ENCODE assay signal across 19 mouse cellular contexts in the genomic region with DNA sequence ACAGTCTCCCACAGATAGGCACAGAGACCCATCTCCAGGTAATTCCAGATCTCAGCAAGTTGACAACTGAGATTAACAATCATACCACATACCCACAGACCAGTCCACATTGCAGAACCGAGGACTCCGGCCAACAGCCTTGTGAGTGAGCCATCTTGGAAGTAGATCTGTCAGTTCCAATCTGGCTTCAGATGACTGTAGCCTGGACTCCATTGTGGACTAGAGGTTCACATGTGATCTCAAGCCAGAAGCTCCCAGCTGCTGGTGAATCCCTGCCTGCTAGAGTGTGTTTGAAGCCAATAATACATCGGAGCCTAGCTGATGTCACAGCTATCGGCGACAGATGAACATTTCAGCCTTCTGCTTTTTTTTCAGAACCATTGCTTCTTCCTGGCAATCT. TPM values are rescaled to one million over a fixed set of nuclear protein-coding genes. Genes with fewer than 3 reads are reported as not detected.
A peak's percentile ranks its signal among the peaks of the same experiment; 100 is the strongest.
DNase-seq lines count a peak whose midpoint lies in the region; ATAC-seq and TF ChIP-seq lines count a peak whose summit lies in the region.
"Had no signal": no experiment of that assay in that cellular context is flagged by ENCODE, and none has a peak within 500 bp of the region (broad histone marks: within the 10 kb centered on the region; RNA-seq: fewer than 3 reads in every experiment).

No protein-coding gene starts in this region.

- H3K9ac ChIP-seq in heart, embryonic 12.5 days, result no peak overlapping the region
- H3K9ac ChIP-seq: forebrain, embryonic 15.5 days; hindbrain, embryonic 12.5 days had no signal

- ATAC-seq in heart, embryonic 12.5 days (ENCODE audit: insufficient number of reproducible peaks, low FRiP score), result no peak
- ATAC-seq: forebrain, embryonic 15.5 days; Patski had no signal

- H3K27me3 ChIP-seq in heart, embryonic 12.5 days (replicated peaks), result no peaks in the 10 kb centered on the region
- H3K27me3 ChIP-seq: forebrain, embryonic 15.5 days; hindbrain, embryonic 12.5 days had no signal

- H3K36me3 ChIP-seq in heart, embryonic 12.5 days, result no peaks in the 10 kb centered on the region
- H3K36me3 ChIP-seq: forebrain, embryonic 15.5 days; hindbrain, embryonic 12.5 days had no signal

- H3K4me3 ChIP-seq in heart, embryonic 12.5 days, result no peak overlapping the region
- H3K4me3 ChIP-seq: forebrain, embryonic 15.5 days; heart, adult 2 months; hindbrain, embryonic 12.5 days; myocyte had no signal

- no peak for TF ChIP-seq POLR2A in brain, embryonic 14.5 days (IDR thresholded peaks at IDR 0.05; ENCODE audit: borderline replicate concordance, extremely low read depth, insufficient read depth, insufficient read length, poor library complexity, severe bottlenecking)

- peak; percentile 91 for DNase-seq in heart, adult 11 months
- DNase-seq in Muller cell, postnatal 12 days (ENCODE audit: inconsistent ontology term), result peak; percentile 56
- DNase-seq in brain, embryonic 14.5 days (ENCODE audit: low read depth), result peak; percentile 20
- DNase-seq in lung, postnatal 14 days, result peak; percentile 42
- DNase-seq in adrenal gland, adult 18-20 months (ENCODE audit: low spot score in 2 of 2), result no peak
- no peak for DNase-seq in frontal cortex, postnatal 36 days (ENCODE audit: low spot score in 2 of 2)
- DNase-seq: adrenal gland, postnatal 25 days; cerebellum, adult 8-10 months; heart, adult 2 months; kidney, adult 9 months; kidney, postnatal 25 days; liver; midbrain, embryonic 14.5 days had no signal

- H3K27ac ChIP-seq in heart, embryonic 12.5 days (ENCODE audit: poor library complexity, severe bottlenecking), result no peak overlapping the region
- H3K27ac ChIP-seq: forebrain, embryonic 15.5 days; heart, adult 2 months; hindbrain, embryonic 12.5 days had no signal

- 85% methylated on average over 5 of the region's 5 CpGs for WGBS in heart, embryonic 12.5 days

- no peaks in the 10 kb centered on the region for H3K4me1 ChIP-seq in heart, embryonic 12.5 days (replicated peaks)
- H3K4me1 ChIP-seq: forebrain, embryonic 15.5 days; hindbrain, embryonic 12.5 days had no signal

- H3K9me3 ChIP-seq in heart, embryonic 12.5 days (replicated peaks), result no peaks in the 10 kb centered on the region
- H3K9me3 ChIP-seq: forebrain, embryonic 15.5 days; hindbrain, embryonic 12.5 days had no signal

- TF ChIP-seq CTCF in brain, embryonic 14.5 days (IDR thresholded peaks at IDR 0.05; ENCODE audit: borderline replicate concordance, extremely low read depth, insufficient read depth, insufficient read length), result no peak

- H3K4me2 ChIP-seq in heart, embryonic 12.5 days, result no peak overlapping the region
- H3K4me2 ChIP-seq: forebrain, embryonic 15.5 days; hindbrain, embryonic 12.5 days had no signal

RNA-seq across cellular contexts. Expression of gene Gas7, which starts 16.5 kb away (rescaled TPM):
- polyA plus RNA-seq in heart, embryonic 12.5 days (2016; fragmentation: Nextera tagmentation; extraction: Ambion mirVana), result 6.9 and 7.4 TPM in 2 replicates
- polyA plus RNA-seq in brain, embryonic 14.5 days (2012; rRNA removed), result 18.5 and 22.1 TPM in 2 replicates
- 10 to 100 TPM; 35.5 to 52.9 TPM for total RNA-seq in adrenal gland, adult 18-20 months (2021)
- polyA plus RNA-seq: C2C12 had no signal

Comparison
In these comparisons a context has a peak if more than half of its experiments do, and no peak if none do; other contexts are left out.
1. DNase-seq: peak in heart, adult 11 months (single experiment), Muller cell, postnatal 12 days (single experiment), brain, embryonic 14.5 days (single experiment) and lung, postnatal 14 days (single experiment); none in adrenal gland, adult 18-20 months (0 of 2) and frontal cortex, postnatal 36 days (0 of 2).